Mouse (Mus musculus): ENCODE measurements around the gene E130311K13Rik. TPM values are rescaled to one million over a fixed set of nuclear protein-coding genes. Genes with fewer than 3 reads are reported as not detected.

The E130311K13Rik gene
- 4.2 TPM for polyA plus RNA-seq (2014; fragmentation: Illumina TruSeq; extraction: RNeasy Lipid Tissue Mini Kit (QIAGEN cat#74804); ENCODE audit: insufficient read depth, low read depth, low replicate concordance)

DNA sequence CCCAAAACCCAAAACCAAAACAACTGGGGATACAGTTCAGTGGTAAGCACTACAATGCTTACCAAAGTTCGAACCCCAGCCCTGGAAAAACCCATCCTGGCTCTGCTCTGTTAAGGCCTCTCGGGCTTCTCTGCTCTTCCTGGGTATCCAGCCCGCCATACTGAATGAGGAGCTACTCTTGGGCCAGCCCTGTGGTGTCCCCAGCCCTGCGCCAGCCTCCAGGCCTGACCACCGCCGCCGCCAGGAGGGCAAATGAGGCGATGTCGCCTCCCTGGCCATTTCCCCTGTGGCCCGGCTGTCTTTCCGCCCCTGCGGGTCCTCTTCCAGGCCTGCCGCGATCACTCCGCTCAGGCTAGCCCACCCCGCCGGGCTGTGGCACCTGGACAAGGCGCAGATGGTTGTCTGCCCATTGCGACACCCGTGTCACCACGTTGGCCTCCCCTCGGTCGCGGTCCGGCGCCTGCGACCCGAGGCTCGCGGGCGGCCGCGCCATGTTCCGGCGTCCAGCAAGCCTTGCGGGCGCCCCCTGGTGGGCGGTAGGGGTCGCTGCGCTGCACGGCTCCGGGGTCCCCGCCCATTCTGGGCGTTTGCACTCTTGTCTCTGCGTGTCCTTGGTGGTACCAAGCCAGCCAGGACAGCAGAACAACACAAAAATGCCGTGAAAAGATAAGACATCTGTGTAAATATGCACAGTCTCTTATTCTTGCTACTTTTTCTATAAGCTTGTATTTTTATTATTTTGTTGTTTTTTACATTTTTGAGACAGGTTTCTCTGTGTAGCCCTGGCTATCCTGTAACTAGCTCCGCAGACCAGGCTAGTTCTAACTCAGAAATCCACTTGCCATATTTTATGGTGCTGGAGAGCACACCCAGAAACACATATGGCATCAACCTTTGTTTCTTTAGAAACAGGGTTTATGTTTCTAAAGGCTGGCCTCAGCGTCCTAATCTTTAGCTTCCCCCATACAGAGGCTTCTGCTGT lies at the start of gene E130311K13Rik:
E130311K13Rik (minus strand) TSS at position 595 of the 982 bp plus-strand sequence.

DNA sequence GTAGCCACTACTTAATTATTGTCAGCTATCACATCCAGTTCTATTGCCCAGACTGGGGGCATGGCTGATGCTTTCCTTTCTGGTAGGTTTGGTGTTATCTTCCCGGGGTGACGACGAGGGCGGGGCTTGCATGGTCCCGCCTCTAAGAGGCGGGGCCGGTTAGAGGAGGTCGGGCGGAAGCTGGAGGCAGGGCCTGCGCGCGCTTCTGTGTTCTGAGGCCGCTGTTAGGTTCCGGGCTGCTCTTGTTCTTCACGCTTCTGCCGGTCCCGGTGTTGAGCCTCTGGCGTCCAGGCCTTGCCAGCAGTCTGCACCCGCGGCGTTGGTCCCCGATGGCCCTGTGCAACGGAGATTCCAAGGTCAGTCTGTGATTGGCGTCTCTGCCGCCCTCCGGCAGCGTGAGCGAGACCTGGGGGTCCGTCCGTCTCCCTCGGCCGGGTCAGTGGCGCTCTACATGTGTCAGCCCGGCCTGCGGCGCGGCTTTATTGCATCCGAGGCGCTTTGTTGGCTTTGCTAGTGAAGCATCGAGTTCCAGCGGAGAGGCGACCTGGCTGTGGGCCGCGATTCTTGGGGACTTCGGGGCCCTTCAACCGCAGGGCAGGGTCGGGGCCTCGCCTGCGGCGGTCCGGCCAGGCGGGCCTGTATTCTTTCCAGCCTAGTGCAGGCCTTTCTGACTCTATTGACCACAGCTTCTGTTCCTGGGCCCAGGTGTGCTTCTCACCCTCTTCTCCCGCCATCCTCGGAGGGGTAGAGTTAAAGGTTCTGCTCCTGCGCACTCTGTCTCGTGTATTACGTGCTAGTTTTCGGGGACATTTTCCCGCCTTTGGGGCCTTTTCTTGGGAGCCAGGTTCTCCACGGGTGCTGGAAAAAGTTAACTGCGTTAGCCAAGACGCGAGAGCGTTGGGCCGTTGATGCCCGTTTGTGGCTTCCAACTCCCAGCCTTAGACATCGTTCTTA lies 47.0 kb upstream of the E130311K13Rik start, which contains the start of gene Gmps:
Gmps (plus strand) TSS at position 152 of the 954 bp plus-strand sequence.

DNA sequence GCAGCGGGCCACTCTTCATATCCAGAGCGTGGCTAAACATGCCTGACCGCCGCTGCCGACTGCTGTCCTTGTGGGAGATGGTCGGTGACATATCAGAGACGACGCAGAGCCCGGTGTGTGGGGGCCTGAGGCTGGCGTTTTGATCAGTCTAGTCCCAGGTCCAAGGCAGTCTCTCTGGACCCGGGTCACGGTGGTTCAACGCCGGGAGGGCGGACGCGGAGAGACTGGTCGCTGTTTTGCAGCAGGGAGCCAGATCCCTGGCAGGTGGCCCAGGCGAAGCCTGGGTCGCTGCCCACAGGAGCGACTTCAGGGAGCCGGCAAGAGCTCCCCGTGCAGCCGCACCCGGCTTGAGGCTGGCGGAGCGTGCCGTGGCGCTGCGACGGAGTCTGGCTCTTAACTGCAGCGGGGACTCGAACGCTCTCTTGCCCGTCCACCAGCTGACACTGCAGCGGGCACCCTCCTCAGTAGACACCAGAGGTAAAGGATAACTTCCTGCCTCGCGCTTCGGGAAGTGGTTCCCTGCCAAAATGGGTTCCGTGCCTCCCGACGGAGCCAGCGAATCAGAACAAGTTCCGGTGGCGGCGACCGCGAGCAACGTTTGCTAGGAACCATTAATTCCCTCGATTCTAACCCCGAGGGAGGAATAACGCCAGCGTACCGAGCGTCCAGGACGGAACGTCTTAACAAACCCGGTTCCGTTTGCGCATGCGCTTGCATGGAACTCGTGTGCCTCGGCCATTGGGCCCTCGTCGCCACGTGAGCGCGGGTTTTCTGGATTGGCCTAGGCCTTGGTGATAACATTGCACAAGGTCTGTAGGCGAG lies 35.0 kb upstream of the E130311K13Rik start, which contains the start of gene Slc33a1:
Slc33a1 (minus strand) TSS at position 669 of the 822 bp plus-strand sequence.

DNA sequence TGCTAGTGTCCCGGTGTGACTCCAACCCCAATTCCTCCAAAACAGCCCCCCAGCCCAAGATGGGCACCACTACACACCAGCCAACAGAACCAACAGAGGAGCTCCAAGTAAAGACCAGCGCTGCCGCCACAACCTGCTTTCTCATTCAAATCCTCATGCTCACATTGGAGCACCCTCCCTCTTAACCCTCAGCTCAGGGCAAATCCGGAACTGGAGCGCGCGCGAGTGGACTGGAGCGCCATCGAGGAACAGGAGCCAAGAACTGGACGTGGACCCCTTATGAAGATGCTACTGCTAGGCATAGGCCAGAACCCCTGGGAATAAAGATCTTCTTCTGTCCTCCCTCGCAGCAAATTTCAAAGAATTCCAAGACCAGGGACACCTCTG lies 30.0 kb downstream of the E130311K13Rik start, which contains the start of gene Plch1:
Plch1 (minus strand) TSS at position 164 of the 387 bp plus-strand sequence.

Other genes with a start within 250 kb of the E130311K13Rik start
- 0.50 TPM for gene Plch1, start 30.0 kb downstream of the E130311K13Rik start, polyA plus RNA-seq (2014; fragmentation: Illumina TruSeq; extraction: RNeasy Lipid Tissue Mini Kit (QIAGEN cat#74804); ENCODE audit: insufficient read depth, low read depth, low replicate concordance)
- gene Slc33a1, start 35.3 kb upstream of the E130311K13Rik start, polyA plus RNA-seq (2014; fragmentation: Illumina TruSeq; extraction: RNeasy Lipid Tissue Mini Kit (QIAGEN cat#74804); ENCODE audit: insufficient read depth, low read depth, low replicate concordance) = 14.5 TPM
- gene Gmps, start 46.6 kb upstream of the E130311K13Rik start, polyA plus RNA-seq (2014; fragmentation: Illumina TruSeq; extraction: RNeasy Lipid Tissue Mini Kit (QIAGEN cat#74804); ENCODE audit: insufficient read depth, low read depth, low replicate concordance) = 6.1 TPM
- not detected for gene Vmn2r1, start 152.1 kb upstream of the E130311K13Rik start, polyA plus RNA-seq (2014; fragmentation: Illumina TruSeq; extraction: RNeasy Lipid Tissue Mini Kit (QIAGEN cat#74804); ENCODE audit: insufficient read depth, low read depth, low replicate concordance)
- gene Vmn2r2, start 212.5 kb upstream of the E130311K13Rik start, polyA plus RNA-seq (2014; fragmentation: Illumina TruSeq; extraction: RNeasy Lipid Tissue Mini Kit (QIAGEN cat#74804); ENCODE audit: insufficient read depth, low read depth, low replicate concordance) = not detected